Mouse (Mus musculus) megakaryocyte, embryonic 14.5 days (primary cell): ENCODE results near the gene Polr2l. TPM values are rescaled to one million over a fixed set of nuclear protein-coding genes. Genes with fewer than 3 reads are reported as not detected.

Experiments used
- H3K27me3 ChIP-seq: replicated peaks from 2 replicates; pipeline ENCODE3; 2012; ENCODE audit warnings: inconsistent platforms
- H3K36me3 ChIP-seq: replicated peaks from 2 replicates; pipeline ENCODE3; 2012; ENCODE audit warnings: low read length, inconsistent platforms, mixed read lengths
- H3K4me1 ChIP-seq: 2 replicates; pipeline ENCODE4 v1.6.1; 2012; ENCODE audit warnings: inconsistent platforms
- H3K4me3 ChIP-seq: replicated peaks from 2 replicates; pipeline ENCODE3; 2012; ENCODE audit warnings: moderate library complexity, mild to moderate bottlenecking, inconsistent platforms
- H3K9me3 ChIP-seq: 2 replicates; pipeline ENCODE4 v1.6.1; 2012; ENCODE audit warnings: inconsistent platforms
- FLI1 ChIP-seq: IDR thresholded peaks from 2 replicates; pipeline ENCODE4 v1.6.1; 2012; ENCODE audit warnings: low read length, inconsistent platforms, mixed read lengths
- GATA1 ChIP-seq: IDR thresholded peaks from 3 replicates; pipeline ENCODE4 v1.6.1; 2012; ENCODE audit warnings: mixed read lengths, low read length, inconsistent platforms, borderline replicate concordance
- polyA plus RNA-seq: library from polyadenylated mRNA; stranded (reverse); fragments of >175 nt; gene quantifications from 2 replicates; pipeline ENCODE4 v1.2.3, GENCODE M21; 2012; ENCODE audit warnings: low replicate concordance; ENCODE audit not compliant: insufficient read depth

Gene Polr2l
- polyA plus RNA-seq, 1 experiment, result 150 TPM

DNA sequence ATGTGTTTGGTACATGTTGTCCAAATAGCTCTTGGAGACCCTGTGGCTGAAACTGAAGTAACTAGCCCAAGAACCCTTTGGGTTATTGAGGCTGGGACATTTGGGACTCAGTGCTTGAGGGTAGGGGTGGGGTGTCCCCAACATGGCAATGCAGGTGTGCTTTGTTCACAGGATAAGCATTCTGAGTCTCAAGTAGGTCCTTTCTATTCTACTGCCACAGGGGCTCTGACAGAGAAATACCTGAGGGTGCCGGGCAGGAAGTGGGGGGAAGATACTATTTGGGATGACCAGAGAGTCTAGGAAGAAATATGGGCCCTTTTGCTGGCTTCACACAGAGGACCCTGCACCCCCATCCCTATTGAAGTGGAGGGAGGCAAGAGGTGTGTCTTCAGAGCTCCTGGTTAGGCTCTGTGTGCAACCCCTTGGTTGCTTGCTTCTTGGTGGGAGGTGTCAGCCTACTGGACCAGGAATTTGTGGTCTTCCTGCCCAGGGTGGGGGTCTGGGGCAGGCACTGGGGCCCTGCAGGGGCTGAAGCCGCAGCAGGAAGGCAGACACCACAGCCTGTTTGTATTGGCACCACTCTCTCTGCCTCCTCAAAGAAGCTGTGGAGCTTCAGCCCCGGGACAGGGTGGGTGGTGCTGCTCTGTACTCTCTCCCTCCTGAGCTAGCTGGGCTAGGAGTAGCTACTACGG is 2.8 kb upstream of the Polr2l start:
- H3K9me3 ChIP-seq, result no peaks in the 10 kb centered on the region
- no peak for TF ChIP-seq FLI1
- no peak for TF ChIP-seq GATA1
- H3K27me3 ChIP-seq, result no peaks in the 10 kb centered on the region
- peak overlapping the region; percentile 97 for H3K4me3 ChIP-seq
- H3K36me3 ChIP-seq, result peaks cover 36% of the 10 kb centered on the region
- peaks cover 85% of the 10 kb centered on the region for H3K4me1 ChIP-seq

DNA sequence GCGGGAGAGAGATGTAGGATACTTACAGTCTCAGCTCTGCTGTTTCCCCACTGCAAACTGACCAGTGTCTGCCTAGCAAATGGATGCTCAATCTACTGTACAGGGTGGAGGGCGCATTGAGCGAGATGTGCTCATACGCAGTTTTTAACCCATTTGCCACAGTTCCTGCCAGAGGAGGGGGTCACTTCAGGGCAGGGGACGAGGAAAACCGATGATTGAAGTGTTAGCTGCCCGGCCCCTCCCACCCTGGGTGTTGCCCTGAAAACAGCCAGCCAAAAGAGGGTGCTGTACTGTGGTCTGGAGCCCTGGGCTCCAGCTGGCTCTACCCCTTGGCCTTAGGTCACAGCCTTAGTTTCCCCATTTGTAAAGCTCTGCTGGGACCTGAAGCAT is 2.0 kb upstream of the Polr2l start:
- no peaks in the 10 kb centered on the region for H3K27me3 ChIP-seq
- H3K9me3 ChIP-seq, result no peaks in the 10 kb centered on the region
- H3K4me1 ChIP-seq, result peaks cover 85% of the 10 kb centered on the region
- TF ChIP-seq FLI1 (no peak), GATA1 (no peak)
- peak overlapping the region; percentile 97 for H3K4me3 ChIP-seq
- peaks cover 36% of the 10 kb centered on the region for H3K36me3 ChIP-seq

- Histone ChIP-seq H3K36me3 (peaks cover 35% of the 10 kb centered on the region), H3K27me3 (no peaks in the 10 kb centered on the region), H3K4me3 (peak overlapping the region; percentile 97), H3K9me3 (no peaks in the 10 kb centered on the region), H3K4me1 (peaks cover 83% of the 10 kb centered on the region)
- TF ChIP-seq GATA1, result no peak
- no peak for TF ChIP-seq FLI1
Observed at GRCm38 (mm10) chr7:141476226-141476980, 1.5 kb upstream of the Polr2l start.

- Histone ChIP-seq H3K27me3 (no peaks in the 10 kb centered on the region), H3K36me3 (peaks cover 36% of the 10 kb centered on the region), H3K4me1 (peaks cover 83% of the 10 kb centered on the region), H3K9me3 (no peaks in the 10 kb centered on the region), H3K4me3 (peak overlapping the region; percentile 97)
- TF ChIP-seq FLI1, result no peak
- no peak for TF ChIP-seq GATA1
Observed at GRCm38 (mm10) chr7:141475805-141476158, 850 bp upstream of the Polr2l start.

GRCm38 (mm10) chr7:141474160-141474559 is 772 bp downstream of the Polr2l start:
- Histone ChIP-seq H3K27me3 (no peaks in the 10 kb centered on the region), H3K4me1 (peaks cover 84% of the 10 kb centered on the region), H3K9me3 (no peaks in the 10 kb centered on the region), H3K36me3 (peaks cover 44% of the 10 kb centered on the region), H3K4me3 (peak overlapping the region; percentile 97)
- TF ChIP-seq GATA1 (no peak), FLI1 (no peak)

DNA sequence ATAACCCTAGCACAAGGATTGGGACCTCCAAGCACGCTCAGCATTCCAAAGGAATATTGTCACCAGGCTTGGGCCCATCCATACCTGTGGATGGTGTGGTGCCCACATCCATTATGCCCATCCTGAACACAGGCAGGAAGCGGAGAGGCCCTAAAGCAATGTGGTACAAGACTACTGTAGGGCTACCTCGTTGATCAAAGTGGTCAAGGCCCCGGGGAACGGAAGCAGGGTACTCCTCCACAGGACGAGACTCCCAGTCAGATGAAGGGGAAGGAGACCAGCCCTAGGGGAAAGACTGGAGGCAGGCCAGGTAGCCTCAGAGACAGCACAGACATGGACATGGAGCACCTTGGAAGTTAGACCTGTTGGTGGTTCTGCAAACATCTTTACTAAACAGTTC is 2.2 kb downstream of the Polr2l start:
- no peak for TF ChIP-seq GATA1
- no peak for TF ChIP-seq FLI1
- H3K4me1 ChIP-seq, result peaks cover 87% of the 10 kb centered on the region
- H3K36me3 ChIP-seq, result peaks cover 44% of the 10 kb centered on the region

DNA sequence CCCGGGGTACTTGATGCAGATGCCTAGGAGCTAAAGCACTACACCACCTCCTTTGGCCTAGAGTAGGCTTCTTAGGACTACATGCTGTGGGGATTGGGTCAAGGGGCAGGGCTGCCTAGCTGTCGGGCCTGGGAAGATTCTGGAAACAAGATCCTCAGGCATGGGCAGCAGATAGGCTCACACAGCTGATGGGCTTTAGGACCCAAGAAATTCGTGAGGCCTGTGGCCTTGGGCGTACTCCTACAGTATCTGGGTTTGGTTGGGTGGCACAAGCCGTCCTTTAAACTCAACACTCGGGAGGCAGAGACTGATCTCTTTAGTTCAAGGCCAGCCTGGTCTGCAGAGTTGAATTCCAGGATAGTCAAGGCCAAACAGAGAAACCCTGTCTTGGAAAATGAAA is 2.7 kb downstream of the Polr2l start:
- Histone ChIP-seq H3K4me1 (peaks cover 83% of the 10 kb centered on the region), H3K27me3 (no peaks in the 10 kb centered on the region), H3K36me3 (peaks cover 44% of the 10 kb centered on the region), H3K9me3 (no peaks in the 10 kb centered on the region), H3K4me3 (no peak overlapping the region)
- TF ChIP-seq GATA1, result no peak

More for the DNA sequence above, 2.2 kb downstream of the Polr2l start:
- Histone ChIP-seq H3K9me3 (no peaks in the 10 kb centered on the region), H3K4me3 (peak overlapping the region; percentile 59), H3K27me3 (no peaks in the 10 kb centered on the region)

GRCm38 (mm10) chr7:141471236-141471635 is 3.7 kb downstream of the Polr2l start:
- TF ChIP-seq FLI1 (no peak), GATA1 (no peak)
- Histone ChIP-seq H3K4me3 (peak overlapping the region; percentile 46), H3K4me1 (peaks cover 82% of the 10 kb centered on the region), H3K27me3 (no peaks in the 10 kb centered on the region), H3K9me3 (no peaks in the 10 kb centered on the region), H3K36me3 (peaks cover 44% of the 10 kb centered on the region)

- no peaks in the 10 kb centered on the region for H3K9me3 ChIP-seq
- H3K27me3 ChIP-seq, result no peaks in the 10 kb centered on the region
- peak overlapping the region; percentile 99 for H3K4me3 ChIP-seq
- peaks cover 82% of the 10 kb centered on the region for H3K4me1 ChIP-seq
- peaks cover 44% of the 10 kb centered on the region for H3K36me3 ChIP-seq
- TF ChIP-seq FLI1, result no peak
- TF ChIP-seq GATA1, result no peak
Observed at GRCm38 (mm10) chr7:141470637-141470944, 4.3 kb downstream of the Polr2l start.

DNA sequence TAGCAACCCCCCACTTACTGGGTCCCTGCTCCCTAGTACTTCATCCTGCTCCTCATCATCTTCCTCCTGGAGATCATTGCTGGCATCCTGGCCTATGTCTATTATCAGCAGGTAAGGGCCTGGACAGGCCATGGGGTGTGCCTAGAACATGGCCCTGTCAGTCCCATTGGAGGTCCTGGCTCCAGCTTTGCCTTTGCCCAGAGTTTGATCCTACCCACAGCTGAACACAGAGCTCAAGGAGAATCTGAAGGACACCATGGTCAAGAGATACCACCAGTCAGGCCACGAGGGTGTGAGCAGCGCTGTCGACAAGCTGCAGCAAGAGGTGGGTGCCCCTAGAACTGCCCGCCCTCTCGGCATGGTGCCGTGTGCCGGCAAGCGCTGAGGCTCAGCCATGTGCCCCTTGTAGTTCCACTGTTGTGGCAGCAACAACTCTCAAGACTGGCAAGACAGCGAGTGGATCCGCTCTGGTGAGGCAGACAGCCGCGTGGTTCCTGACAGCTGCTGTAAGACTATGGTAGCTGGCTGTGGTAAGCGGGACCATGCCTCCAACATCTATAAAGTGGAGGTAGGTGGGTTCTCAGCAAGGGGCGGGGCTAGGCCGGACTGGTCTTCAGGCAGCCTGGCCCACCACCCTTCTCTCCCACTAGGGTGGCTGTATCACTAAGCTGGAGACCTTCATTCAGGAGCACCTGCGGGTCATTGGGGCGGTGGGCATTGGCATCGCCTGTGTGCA is 4.9 kb downstream of the Polr2l start:
- H3K4me1 ChIP-seq, result peaks cover 85% of the 10 kb centered on the region
- H3K36me3 ChIP-seq, result peaks cover 45% of the 10 kb centered on the region
- H3K4me3 ChIP-seq, result peak overlapping the region; percentile 99
- no peaks in the 10 kb centered on the region for H3K9me3 ChIP-seq
- H3K27me3 ChIP-seq, result no peaks in the 10 kb centered on the region
- TF ChIP-seq GATA1, result no peak
- TF ChIP-seq FLI1, result no peak
